Mouse (Mus musculus) fibroblast of lung, adult 2 months (primary cell): ENCODE measurements around the gene Foxj2.
A peak's percentile ranks its signal among the peaks of the same experiment; 100 is the strongest.

Source experiments
- DNase-seq: peaks from one replicate; pipeline ENCODE4 v3.0.0-alpha.2; 2011; ENCODE audit warnings: low read depth

The Foxj2 gene

GRCm38 (mm10) chr6:122813640-122814039, 6.1 kb upstream of the Foxj2 start:
- no peak for DNase-seq

- DNase-seq: no peak
Measured at GRCm38 (mm10) chr6:122820071-122820798, 521 bp downstream of the Foxj2 start.

GRCm38 (mm10) chr6:122820799-122821650, 1.3 kb downstream of the Foxj2 start:
- DNase-seq: no peak

- DNase-seq: no peak
Measured at GRCm38 (mm10) chr6:122821822-122822221, 2.1 kb downstream of the Foxj2 start.

- DNase-seq: peak; percentile 94
Measured at GRCm38 (mm10) chr6:122824086-122824485, 4.4 kb downstream of the Foxj2 start.

GRCm38 (mm10) chr6:122825166-122825565, 5.5 kb downstream of the Foxj2 start:
- no peak for DNase-seq

- DNase-seq: peak; percentile 77
Measured at GRCm38 (mm10) chr6:122825923-122826742, 6.4 kb downstream of the Foxj2 start.

GRCm38 (mm10) chr6:122828086-122828485, 8.4 kb downstream of the Foxj2 start:
- DNase-seq: no peak

GRCm38 (mm10) chr6:122832880-122833279, 13.2 kb downstream of the Foxj2 start:
- DNase-seq: no peak

GRCm38 (mm10) chr6:122834365-122834764, 14.7 kb downstream of the Foxj2 start:
- DNase-seq: no peak

- DNase-seq: no peak
Measured at GRCm38 (mm10) chr6:122836974-122837373, 17.3 kb downstream of the Foxj2 start.

- DNase-seq: no peak
Measured at GRCm38 (mm10) chr6:122837539-122837938, 17.8 kb downstream of the Foxj2 start.

GRCm38 (mm10) chr6:122843759-122844158, 24.0 kb downstream of the Foxj2 start:
- DNase-seq: no peak

GRCm38 (mm10) chr6:122852696-122853095, 33.0 kb downstream of the Foxj2 start:
- no peak for DNase-seq

GRCm38 (mm10) chr6:122854552-122854951, 34.8 kb downstream of the Foxj2 start:
- DNase-seq: no peak

GRCm38 (mm10) chr6:122855955-122856354, 36.2 kb downstream of the Foxj2 start, which contains the start of gene C3ar1:
C3ar1 (minus strand) TSS chr6:122856161.
- no peak for DNase-seq

GRCm38 (mm10) chr6:122862434-122862833, 42.7 kb downstream of the Foxj2 start:
- DNase-seq: no peak

- no peak for DNase-seq
Measured at GRCm38 (mm10) chr6:122862871-122863270, 43.2 kb downstream of the Foxj2 start.

GRCm38 (mm10) chr6:122867914-122868313, 48.2 kb downstream of the Foxj2 start:
- DNase-seq: no peak

GRCm38 (mm10) chr6:122869846-122870245, 50.1 kb downstream of the Foxj2 start:
- DNase-seq: no peak

- no peak for DNase-seq
Measured at GRCm38 (mm10) chr6:122872800-122873199, 53.1 kb downstream of the Foxj2 start.
